Mouse (Mus musculus): Measurements from ENCODE around the gene Dlx6. TPM values are rescaled to one million over a fixed set of nuclear protein-coding genes. Genes with fewer than 3 reads are reported as not detected.

Gene Dlx6
- polyA plus RNA-seq, 1 experiment from 2014 or later: not detected

- no peak overlapping the region for H3K27ac ChIP-seq (replicated peaks)
- WGBS: under 1% methylated on average over 33 of the region's 33 CpGs
- no peak overlapping the region for H3K4me3 ChIP-seq (replicated peaks)
- H3K27me3 ChIP-seq (replicated peaks): peaks cover 86% of the 10 kb centered on the region
- no peak for ATAC-seq (ENCODE audit: low FRiP score)
- H3K4me1 ChIP-seq: peaks cover 28% of the 10 kb centered on the region
- no peak overlapping the region for H3K4me2 ChIP-seq
- no peak overlapping the region for H3K9ac ChIP-seq (replicated peaks)
- H3K9me3 ChIP-seq (replicated peaks): no peaks in the 10 kb centered on the region
- no peaks in the 10 kb centered on the region for H3K36me3 ChIP-seq
These were observed 2.6 kb upstream of the Dlx6 start for GRCm38 (mm10) chr6:6860411-6861085.

- Histone ChIP-seq H3K9me3 (replicated peaks) (no peaks in the 10 kb centered on the region), H3K4me3 (replicated peaks) (no peak overlapping the region), H3K4me1 (peaks cover 28% of the 10 kb centered on the region), H3K27me3 (replicated peaks) (peaks cover 86% of the 10 kb centered on the region), H3K9ac (replicated peaks) (no peak overlapping the region), H3K27ac (replicated peaks) (no peak overlapping the region), H3K4me2 (no peak overlapping the region), H3K36me3 (no peaks in the 10 kb centered on the region)
- under 1% methylated on average over 21 of the region's 21 CpGs for WGBS
- no peak for ATAC-seq (ENCODE audit: low FRiP score)
These were observed 1.9 kb upstream of the Dlx6 start for GRCm38 (mm10) chr6:6861086-6861797.

- Histone ChIP-seq H3K27me3 (replicated peaks) (peaks cover 85% of the 10 kb centered on the region), H3K4me2 (peak overlapping the region; percentile 60; the same call in 1 of the 2 replicates), H3K27ac (replicated peaks) (no peak overlapping the region), H3K36me3 (no peaks in the 10 kb centered on the region), H3K9ac (replicated peaks) (no peak overlapping the region), H3K4me1 (peaks cover 25% of the 10 kb centered on the region), H3K9me3 (replicated peaks) (no peaks in the 10 kb centered on the region), H3K4me3 (replicated peaks) (no peak overlapping the region)
- WGBS: 1% methylated on average over 11 of the region's 11 CpGs
- no peak for ATAC-seq (ENCODE audit: low FRiP score)
These were observed 1.2 kb upstream of the Dlx6 start for GRCm38 (mm10) chr6:6861798-6862428.

GRCm38 (mm10) chr6:6862611-6863010, 523 bp upstream of the Dlx6 start:
- Histone ChIP-seq H3K9me3 (replicated peaks) (no peaks in the 10 kb centered on the region), H3K27ac (replicated peaks) (no peak overlapping the region), H3K9ac (replicated peaks) (no peak overlapping the region), H3K4me2 (peak overlapping the region; percentile 60), H3K27me3 (replicated peaks) (peaks cover 84% of the 10 kb centered on the region), H3K36me3 (no peaks in the 10 kb centered on the region), H3K4me1 (peaks cover 25% of the 10 kb centered on the region), H3K4me3 (replicated peaks) (peak overlapping the region; percentile 32)
- no peak for ATAC-seq (ENCODE audit: low FRiP score)
- 0% methylated on average over 23 of the region's 23 CpGs for WGBS

- peaks cover 25% of the 10 kb centered on the region for H3K4me1 ChIP-seq
- H3K4me2 ChIP-seq: peak overlapping the region; percentile 60
- no peaks in the 10 kb centered on the region for H3K36me3 ChIP-seq
- 2% methylated on average over 20 of the region's 21 CpGs for WGBS
- H3K9me3 ChIP-seq (replicated peaks): no peaks in the 10 kb centered on the region
- ATAC-seq (ENCODE audit: low FRiP score): peak; percentile 30; the same call in 1 of the 2 replicates
- no peak overlapping the region for H3K9ac ChIP-seq (replicated peaks)
- peaks cover 82% of the 10 kb centered on the region for H3K27me3 ChIP-seq (replicated peaks)
- H3K4me3 ChIP-seq (replicated peaks): peak overlapping the region; percentile 32
- H3K27ac ChIP-seq (replicated peaks): no peak overlapping the region
These were observed 821 bp downstream of the Dlx6 start for GRCm38 (mm10) chr6:6863955-6864354.

- WGBS: 3% methylated on average over 36 of the region's 36 CpGs
- H3K4me3 ChIP-seq (replicated peaks): no peak overlapping the region
- H3K9me3 ChIP-seq (replicated peaks): no peaks in the 10 kb centered on the region
- no peak for ATAC-seq (ENCODE audit: low FRiP score)
- H3K27ac ChIP-seq (replicated peaks): no peak overlapping the region
- no peaks in the 10 kb centered on the region for H3K36me3 ChIP-seq
- peaks cover 25% of the 10 kb centered on the region for H3K4me1 ChIP-seq
- peaks cover 81% of the 10 kb centered on the region for H3K27me3 ChIP-seq (replicated peaks)
- H3K4me2 ChIP-seq: no peak overlapping the region
- no peak overlapping the region for H3K9ac ChIP-seq (replicated peaks)
These were observed 1.6 kb downstream of the Dlx6 start for GRCm38 (mm10) chr6:6864441-6865440.

- Histone ChIP-seq H3K4me3 (replicated peaks) (no peak overlapping the region), H3K4me1 (peaks cover 17% of the 10 kb centered on the region), H3K4me2 (no peak overlapping the region), H3K9me3 (replicated peaks) (no peaks in the 10 kb centered on the region), H3K36me3 (no peaks in the 10 kb centered on the region), H3K9ac (replicated peaks) (no peak overlapping the region), H3K27ac (replicated peaks) (no peak overlapping the region), H3K27me3 (replicated peaks) (peaks cover 88% of the 10 kb centered on the region)
- under 1% methylated on average over 9 of the region's 9 CpGs for WGBS
- no peak for ATAC-seq (ENCODE audit: low FRiP score)
These were observed 3.9 kb downstream of the Dlx6 start for GRCm38 (mm10) chr6:6867031-6867430.

GRCm38 (mm10) chr6:6869041-6869685, 6.0 kb downstream of the Dlx6 start:
- Histone ChIP-seq H3K4me3 (replicated peaks) (no peak overlapping the region), H3K4me2 (no peak overlapping the region), H3K4me1 (0 out of 2 replicates have a peak, but pooled peaks cover under 1% of the 10 kb centered on the region), H3K27ac (replicated peaks) (no peak overlapping the region), H3K9me3 (replicated peaks) (no peaks in the 10 kb centered on the region), H3K27me3 (replicated peaks) (peaks cover 89% of the 10 kb centered on the region), H3K9ac (replicated peaks) (no peak overlapping the region), H3K36me3 (no peaks in the 10 kb centered on the region)
- ATAC-seq (ENCODE audit: low FRiP score): no peak
- WGBS: 2% methylated on average over 13 of the region's 13 CpGs

GRCm38 (mm10) chr6:6869961-6870800, 7.0 kb downstream of the Dlx6 start:
- Histone ChIP-seq H3K4me3 (replicated peaks) (no peak overlapping the region), H3K9me3 (replicated peaks) (no peaks in the 10 kb centered on the region), H3K27me3 (replicated peaks) (peaks cover 89% of the 10 kb centered on the region), H3K4me2 (no peak overlapping the region), H3K9ac (replicated peaks) (no peak overlapping the region), H3K27ac (replicated peaks) (no peak overlapping the region), H3K4me1 (0 out of 2 replicates have a peak, but pooled peaks cover 4% of the 10 kb centered on the region), H3K36me3 (no peaks in the 10 kb centered on the region)
- 1% methylated on average over 11 of the region's 11 CpGs for WGBS
- no peak for ATAC-seq (ENCODE audit: low FRiP score)

GRCm38 (mm10) chr6:6870876-6871420, 7.8 kb downstream of the Dlx6 start:
- no peak overlapping the region for H3K27ac ChIP-seq (replicated peaks)
- H3K4me1 ChIP-seq: 0 out of 2 replicates have a peak, but pooled peaks cover 4% of the 10 kb centered on the region
- no peak overlapping the region for H3K4me2 ChIP-seq
- no peak overlapping the region for H3K9ac ChIP-seq (replicated peaks)
- no peaks in the 10 kb centered on the region for H3K36me3 ChIP-seq
- H3K9me3 ChIP-seq (replicated peaks): no peaks in the 10 kb centered on the region
- peaks cover 89% of the 10 kb centered on the region for H3K27me3 ChIP-seq (replicated peaks)
- H3K4me3 ChIP-seq (replicated peaks): no peak overlapping the region
- ATAC-seq (ENCODE audit: low FRiP score): no peak
- WGBS: 2% methylated on average over 7 of the region's 7 CpGs
